Mouse (Mus musculus) cerebellum, postnatal 4 days (tissue): ENCODE measurements around the gene Txlng.
"Not testable (repeated sequence)": the region's sequence is repeated elsewhere in the genome, so short reads cannot be mapped to it uniquely, and the experiment has no call there.

Experiments used
- DNase-seq, 2 experiments: peaks; one replicate each; pipeline ENCODE4 v3.0.0; 2022; ENCODE audit warnings: low spot score in 2 of 2, mixed read lengths in 1 of 2

Txlng gene

DNA sequence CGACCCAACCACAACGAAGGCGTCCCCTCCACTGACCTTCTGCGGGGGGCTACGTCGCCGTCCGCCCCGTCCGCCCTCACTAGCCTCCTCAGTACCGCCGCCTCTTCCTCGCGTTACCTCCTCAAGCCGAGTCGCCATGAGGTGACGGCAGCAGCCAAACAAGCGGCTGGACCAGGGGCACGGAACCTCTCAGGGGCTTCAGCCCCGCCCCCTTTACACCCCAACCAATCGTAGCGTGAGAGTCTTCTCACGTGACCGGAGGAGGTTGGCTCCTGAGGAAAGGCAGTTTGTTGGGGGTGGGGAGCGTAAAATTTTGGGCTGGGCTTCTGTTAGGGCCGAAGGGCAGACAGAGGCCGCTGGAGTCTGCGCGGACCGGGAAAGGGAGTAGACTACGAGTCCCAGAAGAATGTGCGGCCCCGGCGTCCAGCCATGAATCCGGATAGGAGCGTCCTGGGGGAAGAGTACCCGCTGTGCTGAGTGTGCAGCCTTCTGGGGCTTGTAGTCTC is at the start of gene Txlng:
Gene Txlng (minus strand): TSS at position 252 of the 506 bp plus-strand sequence.
- DNase-seq = peak; percentile 65 to 90

DNA sequence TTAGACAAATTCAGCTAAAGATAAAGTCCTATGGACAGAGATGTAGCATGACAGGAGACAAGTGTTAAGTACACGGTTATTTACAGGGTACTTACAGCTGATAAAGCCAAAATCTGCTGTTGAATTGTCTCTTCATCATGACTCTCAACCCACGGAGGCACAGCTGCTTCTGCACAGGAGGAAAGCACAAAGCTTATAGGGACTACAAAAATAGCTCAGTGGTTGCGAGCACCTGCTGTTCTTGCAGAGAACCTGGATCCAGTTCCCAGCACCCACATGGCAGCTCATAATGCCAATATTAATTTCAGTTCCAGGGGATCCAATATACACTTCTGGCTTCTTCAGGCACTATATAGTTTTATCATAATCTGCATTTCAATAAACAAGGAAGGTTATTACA is 49.0 kb upstream of the Txlng start:
- no peak for DNase-seq

DNA sequence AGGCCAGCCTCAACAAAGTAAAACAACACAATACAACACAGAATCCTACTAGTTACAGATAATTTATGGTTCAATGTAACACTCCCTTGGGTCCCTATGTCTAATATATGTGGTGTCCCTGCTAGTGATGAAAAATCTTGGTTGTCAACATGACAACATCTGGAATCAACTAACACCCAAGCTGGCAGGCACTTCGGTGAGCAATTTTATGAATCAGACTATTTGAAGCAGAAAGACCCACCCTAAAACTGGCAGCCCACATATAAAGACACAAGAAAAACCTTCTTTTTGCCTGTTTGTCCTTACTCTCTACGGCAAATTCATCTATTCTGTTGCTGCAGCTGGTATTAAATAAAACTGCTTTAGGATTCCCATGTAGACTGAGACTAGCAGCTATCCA is 44.5 kb upstream of the Txlng start:
- DNase-seq = no peak

DNA sequence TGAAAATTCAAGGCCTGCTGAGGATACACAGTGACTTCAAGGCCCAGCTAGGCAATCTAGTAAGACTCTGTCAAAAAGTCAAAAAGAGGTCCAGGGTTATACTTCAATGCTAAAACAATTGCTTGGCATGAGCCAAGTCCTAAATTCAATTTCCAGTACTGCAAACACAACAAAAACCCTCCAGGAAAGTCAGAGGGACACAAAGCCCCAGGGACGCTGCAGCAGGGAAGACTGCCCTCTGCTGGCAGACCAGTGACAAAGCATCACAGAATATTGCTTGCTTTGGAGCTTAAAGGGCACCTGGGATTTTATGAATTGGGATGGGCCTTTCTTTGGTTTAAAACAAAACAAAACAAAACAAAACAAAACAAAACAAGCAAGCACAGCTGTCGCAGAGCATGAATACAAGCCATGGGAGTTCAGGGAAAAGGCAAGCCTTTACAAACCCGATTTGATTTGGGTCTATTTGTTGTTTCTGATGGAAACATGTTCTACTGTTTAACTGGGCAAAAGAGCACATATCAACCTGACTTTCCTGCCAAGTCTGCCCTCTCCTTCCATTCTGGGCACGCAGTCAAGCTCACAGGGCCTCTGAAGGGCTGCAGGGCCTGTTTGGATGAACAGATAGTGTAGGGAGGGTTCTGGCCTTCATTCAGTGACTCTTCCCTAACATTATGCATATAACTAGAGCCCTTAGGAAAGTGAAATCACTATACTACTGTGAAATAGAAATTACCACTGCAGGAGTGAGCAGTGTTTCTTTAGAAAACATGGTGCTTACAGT is 42.7 kb upstream of the Txlng start:
- DNase-seq = peak in 1 of 2 experiments; percentile 10

DNA sequence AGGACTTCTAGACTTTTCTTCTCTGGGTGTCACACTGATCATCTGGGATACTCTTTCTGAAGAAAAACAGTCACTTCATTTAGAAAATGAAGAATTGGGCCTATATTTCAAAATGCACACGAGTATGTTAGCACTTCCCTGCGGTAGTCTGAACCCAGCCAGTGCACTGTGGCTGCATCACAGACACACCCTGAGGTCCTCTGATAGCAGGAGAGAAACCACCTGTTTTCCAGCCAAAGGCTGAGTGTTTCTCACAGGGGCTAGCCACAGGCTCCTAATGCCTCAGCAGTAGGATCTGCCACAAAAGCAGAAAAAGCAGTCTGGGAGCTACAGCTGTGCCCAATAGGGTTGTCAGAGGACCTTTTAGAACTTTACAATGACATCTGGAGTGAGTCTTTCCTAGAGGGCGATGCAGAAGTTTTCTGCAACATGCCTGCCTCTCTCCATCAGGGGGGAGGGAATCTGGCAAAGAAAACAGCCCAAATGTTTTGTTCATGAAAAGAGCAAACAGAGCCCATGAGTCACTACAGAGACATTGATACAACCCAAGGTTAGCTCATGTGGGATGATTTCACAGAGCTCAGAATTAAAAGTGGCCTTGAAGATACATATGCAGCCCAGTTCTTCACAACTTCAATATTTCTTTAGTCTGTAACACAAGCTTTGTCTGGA is 39.2 kb upstream of the Txlng start:
- no peak for DNase-seq

DNA sequence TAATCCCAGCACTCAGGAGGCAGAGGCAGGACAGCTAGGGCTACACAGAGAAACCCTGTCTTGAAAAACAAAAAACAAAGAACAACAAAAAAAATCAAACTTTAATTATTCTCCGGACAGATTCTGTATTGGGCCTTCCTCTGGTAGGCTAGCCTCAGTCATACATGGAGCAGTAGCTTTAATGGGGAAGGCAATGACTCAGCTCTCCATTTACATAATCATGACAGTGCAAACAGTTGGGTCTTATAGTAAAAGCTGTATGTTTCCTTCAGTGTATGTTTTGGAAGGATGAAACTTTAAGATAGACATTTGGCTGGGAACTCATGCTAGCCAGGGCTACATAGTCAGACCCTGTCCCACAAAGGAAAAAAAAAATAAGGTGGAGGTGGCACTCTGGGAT is 19.4 kb upstream of the Txlng start:
- no peak for DNase-seq

DNA sequence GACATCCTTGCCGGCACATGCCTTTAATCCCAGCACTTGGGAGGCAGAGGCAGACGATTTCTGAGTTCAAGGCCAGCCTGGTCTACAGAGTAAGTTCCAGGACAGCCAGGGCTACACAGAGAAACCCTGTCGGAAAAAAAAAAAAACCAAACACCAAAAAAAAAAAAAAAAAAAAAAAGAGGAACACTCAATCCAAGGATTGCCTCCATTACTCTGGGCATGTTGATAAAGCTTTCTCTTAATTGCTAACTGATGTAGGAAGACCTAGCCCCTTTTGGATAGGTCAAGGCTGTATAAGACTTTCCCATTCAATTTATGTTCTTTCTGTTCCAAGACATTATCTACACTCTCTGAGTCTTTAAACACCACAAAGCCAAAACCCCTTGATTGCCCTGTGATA is 16.3 kb upstream of the Txlng start:
- DNase-seq = no peak

DNA sequence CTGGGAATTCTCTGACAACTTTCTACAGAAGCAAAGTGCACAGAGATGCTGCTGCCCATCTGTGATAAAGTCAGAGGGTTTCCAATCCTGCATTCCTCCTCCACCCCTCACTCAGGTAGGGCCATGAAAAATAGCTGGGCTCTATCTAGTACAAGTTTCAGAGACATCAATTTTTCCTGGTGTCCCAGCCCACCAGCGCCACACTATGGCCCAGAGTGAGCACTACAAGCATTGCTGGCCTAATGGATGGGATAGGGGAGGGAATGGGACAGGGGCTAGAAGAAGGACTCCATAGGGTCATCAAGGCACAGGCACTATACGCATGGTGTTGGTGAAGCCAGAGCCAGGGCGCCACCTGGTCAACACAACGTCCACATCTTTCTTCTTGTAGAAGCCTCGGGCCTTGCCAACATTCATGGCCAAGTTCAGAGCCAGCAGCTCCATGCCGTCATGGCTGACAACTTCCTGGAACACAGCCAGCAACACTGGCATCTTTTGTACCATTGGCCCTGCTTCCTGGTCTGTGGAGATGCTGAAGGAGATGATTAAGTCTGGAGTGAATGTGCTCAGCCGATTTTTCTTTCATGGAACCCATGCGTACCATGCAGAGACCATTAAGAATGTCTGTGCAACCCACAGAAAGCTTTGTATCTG is 15.3 kb upstream of the Txlng start:
- peak in 1 of 2 experiments; percentile 3 for DNase-seq

DNA sequence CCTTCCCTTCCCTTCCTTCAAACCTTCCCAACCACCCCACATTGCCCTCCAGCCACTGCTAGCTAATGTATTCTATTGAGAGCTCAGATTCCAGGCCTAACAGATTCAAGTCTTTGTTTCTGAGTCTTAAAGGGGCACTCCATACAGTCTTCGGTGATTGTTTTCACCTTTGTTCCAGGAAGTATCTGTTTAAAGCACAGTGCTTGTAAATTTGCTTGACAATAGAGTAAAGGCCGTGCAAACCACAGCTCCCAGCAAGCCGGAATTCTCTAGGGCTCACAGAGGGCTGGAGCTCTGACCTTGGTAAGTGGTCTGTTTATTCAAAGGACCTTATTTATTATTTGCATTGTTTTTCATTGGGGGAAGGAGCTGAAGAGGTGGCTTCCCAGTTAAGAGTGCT is 2.8 kb upstream of the Txlng start:
- DNase-seq = no peak

DNA sequence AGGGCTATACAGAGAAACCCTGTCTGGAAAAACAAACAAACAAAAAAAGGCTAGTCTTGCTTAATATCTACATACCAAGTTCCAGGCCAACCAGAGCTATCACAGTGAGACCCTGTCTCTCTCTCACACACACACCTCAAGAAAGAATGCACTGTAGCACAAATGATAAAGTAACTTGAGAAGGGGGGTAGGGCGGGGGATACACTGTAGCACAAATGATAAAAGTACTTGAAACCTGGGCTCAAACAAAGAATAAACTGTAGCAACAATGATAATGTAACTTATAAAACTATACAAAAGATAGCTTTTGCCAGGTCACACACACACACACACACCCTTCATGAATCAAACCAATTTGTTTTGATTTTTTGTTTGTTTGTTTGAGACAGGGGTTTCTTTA is 2.3 kb upstream of the Txlng start:
- DNase-seq = no peak

DNA sequence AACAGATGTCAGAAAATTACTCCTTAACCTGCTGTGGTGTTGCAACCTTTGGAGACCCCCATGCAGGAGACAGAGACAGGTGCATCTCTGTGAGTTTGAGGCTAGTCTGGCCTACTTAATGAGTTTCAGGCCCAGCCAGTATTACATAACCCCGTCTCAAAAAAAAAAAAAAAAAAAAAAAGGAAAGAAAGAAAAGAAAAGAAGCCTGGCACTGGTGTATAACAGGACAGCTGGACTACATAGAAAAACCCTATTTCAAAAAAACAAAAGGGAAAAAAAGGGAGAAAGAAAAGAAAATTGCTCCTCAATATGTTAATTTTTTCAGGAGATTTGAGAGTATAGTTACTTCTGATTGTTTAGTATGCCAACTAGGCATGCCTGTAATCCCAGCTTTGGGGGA is 1.8 kb upstream of the Txlng start:
- DNase-seq = no peak

DNA sequence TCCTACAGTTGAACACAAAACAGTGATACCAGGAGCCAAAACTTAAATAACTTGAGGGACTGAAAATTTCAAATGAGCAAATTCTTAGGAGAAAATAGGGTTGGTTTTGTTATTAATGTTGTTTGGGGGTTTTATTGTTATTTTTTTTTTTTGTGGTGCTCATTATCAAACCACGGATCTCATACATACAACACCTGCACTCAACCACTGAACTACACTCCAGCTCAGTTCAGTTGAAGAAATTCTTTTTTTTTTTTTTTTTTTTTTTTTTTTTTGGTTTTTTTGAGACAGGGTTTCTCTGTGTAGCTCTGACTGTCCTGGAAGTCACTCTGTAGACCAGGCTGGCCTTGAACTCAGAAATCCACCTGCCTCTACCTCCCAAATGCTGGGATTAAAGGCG is 1.1 kb upstream of the Txlng start:
- not testable (repeated sequence) for DNase-seq

DNA sequence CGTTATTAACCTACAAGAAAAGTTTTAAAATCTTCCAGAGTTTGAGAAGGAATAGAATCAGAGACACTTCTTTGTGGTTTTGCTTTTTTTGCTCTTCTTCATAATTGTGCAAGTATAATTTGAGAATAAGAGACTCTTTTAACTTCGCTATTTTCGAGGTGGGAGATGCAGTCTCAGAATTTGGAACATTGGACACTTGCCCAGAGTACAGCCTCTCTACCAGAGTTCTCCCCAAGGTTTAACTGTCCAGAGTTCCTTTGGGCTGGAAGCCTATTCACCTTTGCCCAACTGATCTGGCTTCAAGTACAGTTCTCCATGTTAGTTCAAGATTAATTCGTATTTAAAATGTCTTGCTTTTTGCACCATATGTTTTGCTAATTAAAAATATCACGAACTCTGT is 487 bp upstream of the Txlng start:
- DNase-seq = no peak

DNA sequence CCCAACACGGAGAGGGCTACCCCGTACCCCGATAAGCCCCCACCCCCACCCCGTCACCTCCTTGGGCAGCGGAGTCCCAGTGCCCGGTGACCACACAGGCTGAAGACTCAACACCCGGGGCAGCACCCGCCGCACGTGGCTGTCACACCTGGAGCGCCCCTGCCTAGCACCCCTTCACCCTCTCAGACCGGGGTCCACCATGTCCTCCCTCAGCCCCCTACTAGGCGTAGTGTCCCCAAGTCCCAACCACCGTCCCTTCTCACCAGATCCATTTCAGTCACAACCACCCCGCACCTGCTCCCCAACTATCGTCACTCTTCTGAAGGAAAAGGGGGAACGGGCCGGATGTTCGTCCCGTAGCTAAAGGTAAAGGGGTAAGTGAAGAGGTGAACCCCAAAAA is 471 bp downstream of the Txlng start:
- DNase-seq = no peak

DNA sequence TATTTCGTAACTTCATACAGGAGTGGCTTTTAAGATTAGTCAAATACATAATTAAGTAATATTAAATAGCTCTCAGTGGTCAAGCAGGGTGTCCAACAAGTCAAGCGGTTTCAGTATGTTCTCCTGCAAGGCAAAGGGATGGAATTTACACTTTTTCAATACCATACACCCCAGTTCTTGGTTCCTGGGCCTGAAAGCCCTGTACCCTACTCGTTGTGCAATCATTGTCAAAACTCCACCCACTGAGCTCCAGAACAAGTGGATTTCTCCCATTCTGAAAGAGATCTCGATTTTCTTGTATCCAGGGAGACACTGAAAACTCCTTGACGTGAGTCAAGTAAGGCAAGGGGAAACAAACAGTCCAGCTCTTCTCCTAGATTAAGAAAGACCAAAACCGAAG is 1.2 kb downstream of the Txlng start:
- DNase-seq = no peak

DNA sequence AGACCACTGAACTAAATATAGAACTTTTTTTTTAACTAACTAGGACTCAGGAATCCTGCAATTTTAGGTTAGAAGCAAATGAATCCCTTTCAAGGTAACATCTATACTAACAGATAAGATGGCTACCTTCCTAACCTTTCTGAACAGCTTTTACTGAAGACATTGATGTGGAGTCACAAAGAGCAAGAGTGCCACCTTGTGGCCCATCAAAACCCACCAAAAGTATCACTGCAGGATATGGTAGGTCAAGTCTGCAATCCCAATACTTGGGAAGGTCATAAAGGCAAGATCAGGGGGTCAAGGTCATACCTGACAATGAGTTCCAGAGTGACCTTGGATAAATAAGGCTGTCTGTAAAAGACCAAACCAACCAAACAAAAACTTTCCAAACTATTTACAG is 28.9 kb downstream of the Txlng start:
- peak in 1 of 2 experiments; percentile 32 for DNase-seq

DNA sequence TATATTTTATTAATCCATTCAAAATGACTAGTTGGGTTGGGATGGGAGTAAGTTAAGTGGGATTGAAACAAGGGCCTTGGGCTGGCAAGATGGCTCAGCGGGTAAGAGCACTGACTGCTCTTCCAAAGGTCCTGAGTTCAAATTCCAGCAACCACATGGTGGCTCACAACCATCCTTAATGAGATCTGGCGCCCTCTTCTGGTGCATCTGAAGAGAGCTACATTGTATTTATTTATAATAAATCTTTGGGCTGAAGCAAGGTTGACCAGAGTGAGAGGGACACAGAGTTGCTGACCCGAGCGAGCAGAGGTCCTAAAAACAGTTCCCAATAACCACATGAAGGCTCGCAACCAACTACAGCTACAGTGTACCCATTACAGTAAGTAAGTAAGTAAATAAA is 37.9 kb downstream of the Txlng start:
- not testable (repeated sequence) for DNase-seq

DNA sequence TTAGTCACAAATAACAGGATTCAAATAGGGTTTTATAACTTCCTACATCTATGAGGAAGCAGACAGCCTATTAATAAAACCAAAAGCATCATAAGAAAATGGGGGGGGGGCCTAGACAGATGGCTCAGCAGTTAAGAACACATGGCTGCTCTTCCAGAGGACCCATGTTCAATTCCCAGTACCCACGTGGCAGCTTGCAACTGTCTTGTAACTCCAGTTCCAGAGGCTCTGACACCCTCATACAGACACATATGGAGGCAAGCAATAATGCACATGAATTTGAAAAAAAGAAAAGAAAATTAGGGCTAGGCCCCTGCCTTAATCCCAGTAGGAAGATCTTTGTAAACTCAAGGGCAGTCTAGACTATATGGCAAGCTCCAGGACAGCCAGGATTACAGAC is 40.9 kb downstream of the Txlng start:
- DNase-seq = no peak

DNA sequence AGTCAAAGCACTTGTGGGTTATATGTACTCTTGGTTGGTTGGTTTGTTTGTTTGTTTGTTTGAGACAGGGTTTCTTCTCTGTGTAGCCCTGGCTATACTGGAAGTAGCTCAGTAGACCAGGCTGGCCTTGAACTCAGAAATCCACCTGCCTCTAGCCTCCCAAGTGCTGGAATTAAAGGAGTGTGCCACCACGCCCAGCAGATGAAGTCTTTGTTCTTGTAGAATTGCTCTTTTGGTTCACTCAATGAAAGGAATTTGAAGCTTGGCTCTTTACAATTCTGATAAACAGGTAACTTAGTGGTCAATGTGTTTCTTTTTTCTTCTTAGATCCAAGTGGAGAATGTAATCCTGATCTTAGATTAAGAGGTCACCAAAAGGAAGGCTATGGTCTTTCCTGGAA is 58.5 kb downstream of the Txlng start:
- no peak for DNase-seq

DNA sequence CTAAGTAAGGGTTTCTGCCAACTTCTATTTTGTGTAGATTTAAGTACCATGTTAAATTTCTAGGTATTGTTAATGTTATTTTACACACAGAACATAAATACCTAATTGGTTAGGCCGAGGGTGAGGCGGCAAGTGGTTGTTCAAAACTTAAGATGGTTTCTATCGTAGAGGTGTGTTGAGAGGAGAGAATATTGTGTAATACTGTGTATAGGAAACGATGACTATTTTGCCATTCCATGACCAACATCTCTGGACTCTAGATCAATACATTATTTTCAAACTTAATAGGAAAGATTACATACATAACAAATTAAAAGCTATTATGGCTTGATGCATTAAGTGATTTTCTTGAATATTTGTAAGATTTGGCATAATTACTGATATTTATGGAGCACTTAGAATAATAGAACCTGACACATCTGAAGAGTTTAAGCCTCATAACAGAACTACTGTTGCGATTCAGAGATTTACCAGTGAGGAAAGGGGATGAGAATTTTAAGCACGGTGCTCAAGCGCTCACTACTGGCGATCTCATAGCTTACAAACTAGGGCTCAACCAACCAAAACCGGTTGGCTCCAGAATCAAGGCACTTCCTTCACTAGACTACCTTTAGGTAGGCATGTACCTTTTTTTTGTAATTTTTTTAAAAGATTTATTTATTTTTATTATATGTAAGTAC is 67.4 kb downstream of the Txlng start:
- DNase-seq = no peak

DNA sequence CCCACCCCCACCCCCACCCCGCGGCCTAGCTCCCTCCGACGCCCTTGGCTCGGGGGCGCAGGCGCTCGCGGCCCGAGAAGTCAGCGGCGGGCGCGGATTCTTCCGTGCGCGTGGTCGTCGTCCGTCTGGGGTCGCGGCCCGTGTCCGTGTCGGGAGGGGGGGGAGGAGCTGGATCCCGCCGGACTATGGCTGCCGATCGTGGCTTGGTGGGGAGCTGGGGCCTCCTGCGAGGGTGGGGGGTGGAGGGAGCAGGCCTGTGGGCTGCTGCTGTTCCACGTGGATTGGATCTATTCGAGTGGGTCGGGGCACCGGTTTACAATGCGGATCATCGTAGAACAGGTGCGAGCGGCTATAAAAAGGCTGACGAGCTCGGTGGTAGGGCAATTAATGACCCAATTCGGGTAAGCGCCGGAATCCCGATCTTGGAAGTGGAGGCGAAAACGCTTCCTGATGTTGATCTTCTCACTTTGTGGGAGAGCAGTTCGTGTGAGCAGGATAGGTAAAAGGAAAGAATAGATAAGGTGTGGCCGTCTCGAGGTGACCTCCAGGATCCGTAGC is 68.2 kb downstream of the Txlng start:
- peak; percentile 18 to 29 for DNase-seq
